Mouse (Mus musculus): ENCODE data around the gene Acvr1c.

DNA sequence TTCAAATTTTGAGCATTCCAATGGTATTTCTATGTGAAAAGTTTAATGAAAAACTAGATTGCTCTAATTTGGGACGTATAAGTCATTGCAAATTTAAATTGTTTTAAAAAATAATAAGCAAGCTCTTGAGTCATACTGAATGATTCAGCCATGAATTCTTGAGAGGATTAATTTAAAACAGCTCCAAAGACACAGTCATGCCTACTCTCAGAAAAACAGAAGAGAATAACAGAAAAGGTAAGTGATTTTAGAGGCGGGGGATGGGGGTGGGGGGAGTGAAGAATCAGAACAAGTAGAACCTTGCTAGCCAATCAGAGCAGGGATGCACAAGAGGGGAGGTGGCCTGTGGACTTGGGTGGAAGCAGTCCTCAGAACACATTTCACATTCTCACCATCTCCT lies 7.0 kb downstream of the Acvr1c start:
- no peak for TF ChIP-seq CTCF (IDR thresholded peaks at IDR 0.05; ENCODE audit: borderline replicate concordance, insufficient read depth, low read depth, low read length)
- no peak for TF ChIP-seq POLR2A (IDR thresholded peaks at IDR 0.05; ENCODE audit: borderline replicate concordance, insufficient read depth, low read length)

All from cerebellum, adult 2 months (tissue).